Mouse (Mus musculus) hindbrain, embryonic 14.5 days (tissue): ENCODE results near the gene Gm21497. TPM values are rescaled to one million over a fixed set of nuclear protein-coding genes. Genes with fewer than 3 reads are reported as not detected.
"Not testable (repeated sequence)": the region's sequence is repeated elsewhere in the genome, so short reads cannot be mapped to it uniquely, and the experiment has no call there.

Experiments
- ATAC-seq: fragments of 200-750 bp; cut with Nextera tagmentation; 2 replicates; pipeline ENCODE4 v1.8.0; 2017; ENCODE audit warnings: moderate number of reproducible peaks, mild to moderate bottlenecking, moderate TSS enrichment, moderate library complexity; ENCODE audit not compliant: low FRiP score
- DNase-seq: peaks from one replicate; pipeline ENCODE4 v3.0.0-alpha.2; 2015; ENCODE audit warnings: low spot score
- H3K27ac ChIP-seq: fragments of 300-500 bp; sonication (generic); 2 replicates; pipeline ENCODE4 v1.5.1; 2014; ENCODE audit warnings: mild to moderate bottlenecking, moderate library complexity
- H3K27me3 ChIP-seq: fragments of 300-500 bp; sonication (generic); 2 replicates; pipeline ENCODE4 v1.6.1; 2014; ENCODE audit warnings: mild to moderate bottlenecking, low read length, mixed read lengths; ENCODE audit not compliant: control insufficient read depth, insufficient read depth
- H3K36me3 ChIP-seq: fragments of 300-500 bp; sonication (generic); replicated peaks from 2 replicates; pipeline ENCODE4 v1.6.1; 2014; ENCODE audit not compliant: control insufficient read depth, insufficient read depth
- H3K4me1 ChIP-seq: fragments of 300-500 bp; sonication (generic); replicated peaks from 2 replicates; pipeline ENCODE4 v1.6.1; 2014; ENCODE audit warnings: antibody characterized with exemption, low read length, mixed read lengths; ENCODE audit not compliant: control insufficient read depth, insufficient read depth
- H3K4me2 ChIP-seq: fragments of 300-500 bp; sonication (generic); replicated peaks from 2 replicates; pipeline ENCODE4 v1.6.1; 2014; ENCODE audit warnings: mild to moderate bottlenecking, moderate library complexity
- H3K4me3 ChIP-seq: fragments of 300-500 bp; sonication (generic); replicated peaks from 2 replicates; pipeline ENCODE4 v1.5.1; 2014; ENCODE audit warnings: mild to moderate bottlenecking, low read length
- H3K9ac ChIP-seq: fragments of 300-500 bp; sonication (generic); 2 replicates; pipeline ENCODE4 v1.6.1; 2014
- H3K9me3 ChIP-seq: fragments of 300-500 bp; sonication (generic); 2 replicates; pipeline ENCODE4 v1.6.1; 2016; ENCODE audit warnings: low read length; ENCODE audit not compliant: control insufficient read depth
- WGBS: fragments of 180-500 bp; shearing (Covaris S2); extraction: QIAGEN DNeasy Blood & Tissue Kit; methylation state at CpG from one replicate; pipeline ENCODE4 v1.1.7; 2014; 5-methylcytosine and 5-hydroxymethylcytosine counted together
- polyA plus RNA-seq: library from polyadenylated mRNA; unstranded; fragments of >200 nt; fragmentation: Nextera tagmentation; extraction: Ambion mirVana; gene quantifications from 2 replicates; pipeline ENCODE4 v1.2.1, GENCODE M21; 2014

The Gm21497 gene
- not detected in 2 replicates for polyA plus RNA-seq

DNA sequence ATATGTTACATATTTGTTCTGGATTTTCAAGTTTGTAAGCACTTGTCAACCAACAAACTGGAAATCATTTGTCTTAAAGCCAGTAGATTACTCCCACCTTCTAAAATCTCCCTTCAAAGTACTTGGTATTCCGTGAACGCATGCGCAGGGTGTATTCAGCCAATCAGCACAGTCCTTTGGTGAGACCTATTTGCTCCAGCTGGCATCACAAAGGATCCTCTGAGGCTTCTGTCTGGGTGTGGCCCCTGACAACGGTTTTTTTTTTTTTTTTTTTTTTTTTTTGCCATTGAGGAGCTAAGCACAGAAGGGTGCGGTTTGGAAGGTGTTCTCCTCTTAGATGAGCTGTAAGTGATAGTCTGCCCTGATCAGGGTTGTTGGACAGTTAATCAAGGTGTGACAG, at the start of gene Gm21497:
Gene Gm21497 (plus strand): TSS at position 301 of the 400 bp plus-strand sequence.
- not testable (repeated sequence) for H3K9me3 ChIP-seq, H3K36me3 ChIP-seq, H3K27me3 ChIP-seq, H3K27ac ChIP-seq, DNase-seq, H3K4me3 ChIP-seq, H3K4me1 ChIP-seq, H3K4me2 ChIP-seq, H3K9ac ChIP-seq, ATAC-seq
- WGBS: no CpG with 5 or more reads among the region's 5 CpGs
